Mouse (Mus musculus): Measurements from ENCODE around the gene Pcnx2. TPM values are rescaled to one million over a fixed set of nuclear protein-coding genes. Genes with fewer than 3 reads are reported as not detected.

The Pcnx2 gene
- polyA plus RNA-seq, 1 experiment from 2014 or later: 0.21 TPM

DNA sequence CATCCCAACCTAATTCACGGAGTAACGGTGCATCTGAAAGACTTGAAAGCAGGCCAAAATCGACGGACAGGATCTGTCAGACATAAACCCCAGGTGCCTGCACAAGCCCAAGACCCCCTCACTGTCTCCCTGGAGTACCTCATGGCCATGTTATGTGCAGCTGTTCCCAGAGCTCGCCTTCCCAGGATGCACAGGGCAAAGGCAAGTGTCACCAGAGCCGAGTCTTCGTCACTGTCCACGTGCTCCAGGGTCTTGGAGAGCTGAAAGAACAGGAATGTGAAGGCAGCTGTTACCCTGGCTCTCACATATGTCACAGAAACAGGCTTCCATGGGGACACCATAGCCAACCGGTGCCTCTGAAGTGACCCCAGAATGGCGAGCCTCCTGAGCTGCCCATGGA lies 130.0 kb downstream of the Pcnx2 start:
- WGBS: 84% methylated on average over 10 of the region's 10 CpGs
- Histone ChIP-seq H3K36me3 (ENCODE audit: control insufficient read depth, insufficient read depth, low read length) (no peaks in the 10 kb centered on the region), H3K27me3 (ENCODE audit: control insufficient read depth, insufficient read depth, low read depth, low read length) (no peaks in the 10 kb centered on the region), H3K4me3 (ENCODE audit: low read length) (no peak overlapping the region), H3K9me3 (ENCODE audit: control insufficient read depth, low read length) (no peaks in the 10 kb centered on the region), H3K4me1 (replicated peaks; ENCODE audit: control insufficient read depth, insufficient read depth, low read length) (no peaks in the 10 kb centered on the region), H3K27ac (ENCODE audit: low read length) (no peak overlapping the region), H3K9ac (ENCODE audit: low read length) (no peak overlapping the region), H3K4me2 (ENCODE audit: low read depth, low read length) (no peak overlapping the region)
- no peak for ATAC-seq (ENCODE audit: low read depth)

DNA sequence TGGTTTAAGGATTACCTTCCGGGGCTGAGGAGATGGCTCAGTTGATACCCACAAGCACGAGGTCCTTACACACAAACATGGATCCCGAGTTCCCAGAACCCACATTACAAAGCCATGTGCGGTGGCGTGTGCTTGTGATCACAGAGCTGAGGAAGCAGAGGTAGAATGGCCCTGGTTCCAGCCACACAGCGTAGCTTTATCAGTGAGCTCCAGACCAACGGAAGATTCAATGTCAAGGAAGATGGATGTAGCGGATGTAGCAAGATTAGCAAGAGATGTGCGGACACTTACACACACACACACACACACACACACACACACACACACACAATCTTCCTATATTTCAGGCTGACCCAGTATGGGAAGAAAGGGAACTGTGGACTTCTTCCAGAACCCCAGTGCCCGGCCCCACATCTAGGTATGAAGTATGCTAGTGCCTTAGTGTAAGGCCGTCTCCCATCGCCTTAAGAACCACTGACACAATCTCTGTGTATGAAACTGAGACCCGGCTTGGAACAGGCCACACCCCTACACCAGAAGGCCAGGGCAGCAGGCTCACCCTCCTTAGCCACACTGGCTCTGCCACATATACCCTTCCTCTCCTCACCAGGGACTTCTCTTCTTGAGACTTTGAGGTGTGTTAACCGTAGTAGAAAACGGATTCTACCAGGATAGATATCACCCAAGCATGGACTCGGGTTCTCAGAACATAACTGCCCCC lies 134.9 kb downstream of the Pcnx2 start:
- no peaks in the 10 kb centered on the region for H3K4me1 ChIP-seq (replicated peaks; ENCODE audit: control insufficient read depth, insufficient read depth, low read length)
- no peak for ATAC-seq (ENCODE audit: low read depth)
- H3K4me3 ChIP-seq (ENCODE audit: low read length): no peak overlapping the region
- no peak overlapping the region for H3K27ac ChIP-seq (ENCODE audit: low read length)
- 86% methylated on average over 16 of the region's 16 CpGs for WGBS
- H3K27me3 ChIP-seq (ENCODE audit: control insufficient read depth, insufficient read depth, low read depth, low read length): no peaks in the 10 kb centered on the region
- no peaks in the 10 kb centered on the region for H3K36me3 ChIP-seq (ENCODE audit: control insufficient read depth, insufficient read depth, low read length)
- no peak overlapping the region for H3K4me2 ChIP-seq (ENCODE audit: low read depth, low read length)
- H3K9ac ChIP-seq (ENCODE audit: low read length): no peak overlapping the region
- H3K9me3 ChIP-seq (ENCODE audit: control insufficient read depth, low read length): no peaks in the 10 kb centered on the region

DNA sequence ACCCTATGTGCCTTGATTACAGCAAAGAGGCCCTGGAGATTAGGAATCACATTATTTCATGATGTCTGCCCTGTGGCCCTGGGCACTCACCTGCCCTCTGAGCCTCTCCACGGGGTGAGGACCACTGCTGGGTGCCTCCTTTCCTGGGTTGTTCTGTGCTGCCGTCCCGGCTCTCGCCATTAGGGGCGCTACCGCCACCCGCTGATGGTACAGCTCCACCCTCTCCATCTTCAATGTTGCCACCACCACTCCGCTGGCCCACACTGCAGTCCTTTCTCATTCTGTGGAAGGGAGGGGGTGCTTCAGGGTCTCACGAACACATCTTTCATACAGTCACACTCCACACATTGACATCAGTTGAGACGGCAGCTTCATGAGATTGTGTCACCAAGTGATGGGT lies 139.1 kb downstream of the Pcnx2 start:
- no peak for ATAC-seq (ENCODE audit: low read depth)
- Histone ChIP-seq H3K27ac (ENCODE audit: low read length) (no peak overlapping the region), H3K9ac (ENCODE audit: low read length) (no peak overlapping the region), H3K36me3 (ENCODE audit: control insufficient read depth, insufficient read depth, low read length) (no peaks in the 10 kb centered on the region), H3K4me3 (ENCODE audit: low read length) (no peak overlapping the region), H3K4me2 (ENCODE audit: low read depth, low read length) (no peak overlapping the region), H3K4me1 (replicated peaks; ENCODE audit: control insufficient read depth, insufficient read depth, low read length) (peaks cover 9% of the 10 kb centered on the region; the same call in 1 of the 2 replicates), H3K27me3 (ENCODE audit: control insufficient read depth, insufficient read depth, low read depth, low read length) (no peaks in the 10 kb centered on the region), H3K9me3 (ENCODE audit: control insufficient read depth, low read length) (no peaks in the 10 kb centered on the region)
- 48% methylated on average over 10 of the region's 10 CpGs for WGBS

DNA sequence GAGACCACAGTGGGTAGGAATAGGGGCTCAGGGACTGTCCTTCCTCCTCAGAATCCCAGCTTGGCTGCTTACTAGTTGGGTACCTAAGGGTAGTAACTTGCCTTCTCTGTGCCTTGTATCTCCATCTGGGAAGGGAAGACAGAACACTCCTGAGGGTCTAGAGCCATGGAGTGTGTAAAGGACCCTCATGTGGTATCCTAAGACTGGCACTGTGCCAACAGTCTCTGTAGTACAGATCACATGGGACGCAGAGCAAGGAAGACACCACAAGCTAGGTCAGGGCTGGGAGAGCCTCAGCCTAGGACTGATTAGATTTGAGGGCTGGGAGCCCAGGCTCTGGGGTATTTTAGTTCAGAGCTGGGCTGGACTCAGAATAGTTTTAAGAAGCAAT lies 141.0 kb downstream of the Pcnx2 start:
- ATAC-seq (ENCODE audit: low read depth): peak; percentile 26; the same call in 1 of the 2 replicates
- Histone ChIP-seq H3K4me2 (ENCODE audit: low read depth, low read length) (no peak overlapping the region), H3K9me3 (ENCODE audit: control insufficient read depth, low read length) (no peaks in the 10 kb centered on the region), H3K4me3 (ENCODE audit: low read length) (no peak overlapping the region), H3K36me3 (ENCODE audit: control insufficient read depth, insufficient read depth, low read length) (no peaks in the 10 kb centered on the region), H3K27me3 (ENCODE audit: control insufficient read depth, insufficient read depth, low read depth, low read length) (no peaks in the 10 kb centered on the region), H3K9ac (ENCODE audit: low read length) (no peak overlapping the region), H3K4me1 (replicated peaks; ENCODE audit: control insufficient read depth, insufficient read depth, low read length) (peaks cover 9% of the 10 kb centered on the region; the same call in 1 of the 2 replicates), H3K27ac (ENCODE audit: low read length) (no peak overlapping the region)
- 32% methylated on average over 1 of the region's 1 CpGs for WGBS

DNA sequence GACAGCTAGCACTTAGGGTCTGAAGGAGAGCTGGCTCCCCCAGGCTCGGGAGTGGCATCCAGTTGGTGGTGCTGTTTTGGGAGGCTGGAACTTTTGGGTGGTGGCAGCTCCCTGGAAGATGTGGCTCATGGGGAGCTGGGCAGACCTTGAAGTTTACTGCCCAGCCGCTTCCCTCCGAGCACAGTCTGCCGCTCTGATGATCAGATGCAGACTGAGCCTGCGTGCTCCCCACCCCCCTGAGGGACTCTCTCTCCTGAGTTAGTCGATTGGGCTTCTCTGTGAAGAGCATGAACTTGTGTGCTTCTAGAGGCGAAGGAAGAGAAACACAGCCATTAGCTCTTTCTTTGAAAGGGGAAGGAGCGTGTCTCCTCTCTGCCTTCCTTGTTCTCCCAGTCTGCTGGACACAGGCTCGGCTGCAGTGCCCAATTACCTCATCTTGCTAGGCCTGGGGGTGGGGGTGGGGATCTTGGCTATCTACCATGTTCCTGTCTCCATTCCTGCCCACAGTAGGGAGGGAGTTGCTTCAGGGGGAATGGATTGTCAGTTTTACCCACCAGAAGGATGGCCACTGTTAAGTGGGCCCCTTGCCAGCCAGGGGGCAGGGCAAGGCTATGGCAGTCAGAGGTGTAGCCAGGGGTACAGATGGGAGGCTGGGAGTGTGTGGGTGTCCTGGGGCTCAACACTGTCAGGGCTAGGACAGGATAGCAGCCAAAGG lies 141.6 kb downstream of the Pcnx2 start:
- Histone ChIP-seq H3K27me3 (ENCODE audit: control insufficient read depth, insufficient read depth, low read depth, low read length) (no peaks in the 10 kb centered on the region), H3K36me3 (ENCODE audit: control insufficient read depth, insufficient read depth, low read length) (no peaks in the 10 kb centered on the region), H3K4me3 (ENCODE audit: low read length) (no peak overlapping the region), H3K4me1 (replicated peaks; ENCODE audit: control insufficient read depth, insufficient read depth, low read length) (peaks cover 9% of the 10 kb centered on the region; the same call in 1 of the 2 replicates), H3K9me3 (ENCODE audit: control insufficient read depth, low read length) (no peaks in the 10 kb centered on the region), H3K9ac (ENCODE audit: low read length) (peak overlapping the region; percentile 22; the same call in 1 of the 2 replicates), H3K4me2 (ENCODE audit: low read depth, low read length) (no peak overlapping the region), H3K27ac (ENCODE audit: low read length) (no peak overlapping the region)
- peak; percentile 59 for ATAC-seq (ENCODE audit: low read depth)
- WGBS: 41% methylated on average over 9 of the region's 9 CpGs

DNA sequence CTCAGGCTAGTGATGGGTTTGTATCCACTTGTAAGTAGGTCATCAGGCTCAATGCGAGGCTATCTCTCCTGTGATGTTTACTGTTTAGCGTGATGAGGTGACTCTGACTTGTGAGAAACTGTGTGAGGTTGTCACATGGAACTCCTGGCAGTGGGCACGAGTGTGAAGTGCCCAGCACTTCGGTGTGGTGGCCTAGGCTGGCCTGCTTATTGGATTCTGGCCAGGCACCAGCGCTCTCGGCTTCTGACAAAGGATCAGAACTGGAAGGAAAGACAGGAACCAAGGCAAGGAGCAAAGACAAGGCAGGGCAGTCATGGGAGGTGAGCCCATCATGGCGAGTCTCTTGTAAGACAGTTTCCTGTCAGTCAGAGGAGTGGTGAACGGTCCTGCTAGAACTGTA lies 142.2 kb downstream of the Pcnx2 start:
- no peak for ATAC-seq (ENCODE audit: low read depth)
- Histone ChIP-seq H3K4me2 (ENCODE audit: low read depth, low read length) (no peak overlapping the region), H3K27ac (ENCODE audit: low read length) (no peak overlapping the region), H3K27me3 (ENCODE audit: control insufficient read depth, insufficient read depth, low read depth, low read length) (no peaks in the 10 kb centered on the region), H3K9ac (ENCODE audit: low read length) (no peak overlapping the region), H3K4me1 (replicated peaks; ENCODE audit: control insufficient read depth, insufficient read depth, low read length) (peaks cover 11% of the 10 kb centered on the region), H3K4me3 (ENCODE audit: low read length) (no peak overlapping the region), H3K9me3 (ENCODE audit: control insufficient read depth, low read length) (no peaks in the 10 kb centered on the region), H3K36me3 (ENCODE audit: control insufficient read depth, insufficient read depth, low read length) (no peaks in the 10 kb centered on the region)
- 49% methylated on average over 8 of the region's 8 CpGs for WGBS

DNA sequence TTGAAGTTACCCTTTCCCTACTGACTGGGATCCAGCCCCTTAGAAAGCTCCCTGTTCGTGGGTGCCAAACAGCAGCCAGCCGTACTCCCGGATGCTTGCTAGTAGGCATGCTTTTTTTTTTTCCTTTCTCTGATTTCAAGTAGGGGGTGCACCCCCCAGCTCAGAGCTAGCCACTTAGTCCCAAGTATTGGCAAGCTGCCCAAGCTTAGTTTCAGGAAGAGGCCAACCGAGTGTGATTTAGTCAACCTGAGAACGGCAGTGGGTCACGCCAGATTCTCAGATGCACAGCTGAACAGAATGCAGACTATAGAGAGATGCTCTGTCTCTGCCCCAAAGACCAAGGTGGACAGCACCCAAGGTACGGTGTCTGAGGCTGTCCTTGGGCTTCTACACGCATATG lies 147.3 kb downstream of the Pcnx2 start:
- ATAC-seq (ENCODE audit: low read depth): peak; percentile 63; the same call in 1 of the 2 replicates
- H3K27ac ChIP-seq (ENCODE audit: low read length): no peak overlapping the region
- WGBS: 23% methylated on average over 8 of the region's 8 CpGs
- no peaks in the 10 kb centered on the region for H3K27me3 ChIP-seq (ENCODE audit: control insufficient read depth, insufficient read depth, low read depth, low read length)
- no peak overlapping the region for H3K4me2 ChIP-seq (ENCODE audit: low read depth, low read length)
- peaks cover 8% of the 10 kb centered on the region for H3K4me1 ChIP-seq (replicated peaks; ENCODE audit: control insufficient read depth, insufficient read depth, low read length)
- H3K9me3 ChIP-seq (ENCODE audit: control insufficient read depth, low read length): no peaks in the 10 kb centered on the region
- no peak overlapping the region for H3K4me3 ChIP-seq (ENCODE audit: low read length)
- H3K36me3 ChIP-seq (ENCODE audit: control insufficient read depth, insufficient read depth, low read length): 0 out of 2 replicates have a peak, but pooled peaks cover 2% of the 10 kb centered on the region
- no peak overlapping the region for H3K9ac ChIP-seq (ENCODE audit: low read length)

DNA sequence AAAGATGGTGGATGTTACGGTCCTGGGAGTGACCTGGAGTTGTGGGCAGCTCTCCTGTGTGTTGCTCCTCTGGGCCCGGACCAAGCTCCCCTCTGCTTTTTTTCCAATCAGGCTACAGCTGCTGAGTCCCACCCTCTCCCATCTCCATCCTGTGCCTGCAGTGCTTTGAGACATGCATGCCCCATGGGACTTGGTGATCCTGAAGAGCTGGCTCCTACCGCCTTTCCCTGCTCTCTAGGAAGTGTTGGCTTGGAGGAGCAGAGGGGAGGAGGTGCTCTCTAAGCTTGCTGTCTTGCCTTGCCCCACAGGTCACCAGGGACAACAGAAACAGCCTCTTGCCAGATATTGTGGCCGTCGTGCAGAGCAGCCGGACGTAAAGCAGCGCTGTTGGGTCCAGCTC lies 150.7 kb downstream of the Pcnx2 start:
- no peak overlapping the region for H3K27ac ChIP-seq (ENCODE audit: low read length)
- 56% methylated on average over 8 of the region's 8 CpGs for WGBS

DNA sequence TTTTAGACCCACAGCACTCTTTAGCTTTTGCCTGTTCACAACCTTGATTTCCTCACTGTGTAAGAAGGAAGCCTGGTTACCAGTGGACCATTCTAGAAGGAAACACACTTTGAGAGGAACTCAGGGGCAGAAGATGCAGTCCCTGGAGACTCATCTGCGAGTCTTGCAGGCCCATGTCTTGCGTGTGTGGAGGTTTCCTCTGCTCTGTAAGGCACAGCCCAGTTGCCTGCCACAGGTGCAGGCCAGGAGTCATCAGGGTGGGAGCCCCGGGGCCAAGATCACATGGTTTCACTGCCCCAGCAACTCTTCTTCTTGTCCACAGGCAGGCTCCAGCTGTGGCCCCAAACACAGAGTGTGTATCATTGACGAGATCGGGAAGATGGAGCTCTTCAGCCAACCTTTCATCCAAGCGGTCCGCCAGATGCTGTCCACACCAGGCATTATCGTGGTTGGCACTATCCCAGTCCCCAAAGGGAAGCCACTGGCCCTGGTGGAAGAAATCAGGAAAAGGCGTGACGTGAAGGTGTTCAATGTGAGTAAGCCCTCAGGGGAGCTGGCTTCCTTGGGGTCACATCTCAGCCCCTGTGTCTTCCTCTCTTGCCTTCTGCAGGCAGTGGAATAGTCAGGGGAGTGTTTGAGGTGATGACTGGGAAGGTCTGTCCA lies 153.1 kb downstream of the Pcnx2 start:
- WGBS: 90% methylated on average over 10 of the region's 10 CpGs
- Histone ChIP-seq H3K4me1 (replicated peaks; ENCODE audit: control insufficient read depth, insufficient read depth, low read length) (peaks cover 4% of the 10 kb centered on the region), H3K9me3 (ENCODE audit: control insufficient read depth, low read length) (no peaks in the 10 kb centered on the region), H3K36me3 (ENCODE audit: control insufficient read depth, insufficient read depth, low read length) (0 out of 2 replicates have a peak, but pooled peaks cover 2% of the 10 kb centered on the region), H3K4me3 (ENCODE audit: low read length) (no peak overlapping the region), H3K4me2 (ENCODE audit: low read depth, low read length) (no peak overlapping the region), H3K9ac (ENCODE audit: low read length) (no peak overlapping the region), H3K27me3 (ENCODE audit: control insufficient read depth, insufficient read depth, low read depth, low read length) (no peaks in the 10 kb centered on the region), H3K27ac (ENCODE audit: low read length) (no peak overlapping the region)
- ATAC-seq (ENCODE audit: low read depth): no peak

More for the DNA sequence above, 150.7 kb downstream of the Pcnx2 start:
- Histone ChIP-seq H3K4me1 (replicated peaks; ENCODE audit: control insufficient read depth, insufficient read depth, low read length) (peaks cover 8% of the 10 kb centered on the region), H3K9ac (ENCODE audit: low read length) (no peak overlapping the region), H3K36me3 (ENCODE audit: control insufficient read depth, insufficient read depth, low read length) (0 out of 2 replicates have a peak, but pooled peaks cover 2% of the 10 kb centered on the region), H3K4me3 (ENCODE audit: low read length) (no peak overlapping the region), H3K4me2 (ENCODE audit: low read depth, low read length) (no peak overlapping the region), H3K9me3 (ENCODE audit: control insufficient read depth, low read length) (no peaks in the 10 kb centered on the region), H3K27me3 (ENCODE audit: control insufficient read depth, insufficient read depth, low read depth, low read length) (no peaks in the 10 kb centered on the region)
- no peak for ATAC-seq (ENCODE audit: low read depth)
